Mouse (Mus musculus) G1E-ER4 (cell line): ENCODE data around the gene Mef2d. TPM values are rescaled to one million over a fixed set of nuclear protein-coding genes. Genes with fewer than 3 reads are reported as not detected.

Experiments
- GATA1 ChIP-seq: IDR thresholded peaks from one replicate; pipeline ENCODE4 v1.8.0; 2012; ENCODE audit warnings: low read length, inconsistent platforms
- polyA plus RNA-seq: library from polyadenylated mRNA; stranded (reverse); fragments of >175 nt; gene quantifications from 2 replicates; pipeline ENCODE4 v1.2.3, GENCODE M21; 2012

The Mef2d gene
- polyA plus RNA-seq, 1 experiment, result 168 TPM

DNA sequence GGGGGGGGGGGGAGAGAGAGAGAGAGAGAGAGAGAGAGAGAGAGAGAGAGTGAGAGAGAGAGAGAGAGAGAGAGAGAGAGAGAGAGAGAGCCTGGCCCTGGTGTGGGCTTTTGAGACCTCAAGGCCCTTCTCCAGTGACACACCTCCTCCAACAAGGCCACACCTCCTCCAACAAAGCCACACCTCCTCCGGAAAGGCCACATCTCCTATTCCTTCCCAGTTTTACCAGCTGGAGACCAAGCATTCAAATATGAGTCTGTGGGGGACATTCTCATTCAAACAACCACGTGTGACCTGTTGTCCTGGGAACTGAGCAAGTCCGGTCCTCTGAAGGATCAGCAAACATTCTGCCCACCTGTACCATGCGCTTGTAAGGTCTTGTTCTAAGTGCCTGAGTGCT lies 13.2 kb upstream of the Mef2d start:
- no peak for TF ChIP-seq GATA1

DNA sequence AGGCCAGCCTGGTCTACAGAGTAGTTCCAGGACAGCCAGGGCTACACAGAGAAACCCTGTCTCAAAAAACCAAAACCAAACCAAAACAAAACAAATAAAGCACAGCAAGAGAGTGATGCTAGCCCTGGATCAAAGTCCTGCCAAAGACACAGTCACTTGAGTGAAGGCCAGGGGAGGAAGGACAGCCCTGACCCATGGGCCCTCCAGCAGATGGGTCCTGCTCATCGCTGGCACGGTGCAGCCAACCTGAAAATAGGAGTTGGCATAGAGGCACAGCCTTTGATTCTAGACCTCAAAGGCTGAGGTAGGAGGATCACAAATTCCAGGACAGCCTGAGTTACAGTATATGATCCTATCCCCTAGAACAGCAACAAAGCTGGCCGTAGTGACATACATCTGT lies 11.1 kb upstream of the Mef2d start:
- no peak for TF ChIP-seq GATA1

DNA sequence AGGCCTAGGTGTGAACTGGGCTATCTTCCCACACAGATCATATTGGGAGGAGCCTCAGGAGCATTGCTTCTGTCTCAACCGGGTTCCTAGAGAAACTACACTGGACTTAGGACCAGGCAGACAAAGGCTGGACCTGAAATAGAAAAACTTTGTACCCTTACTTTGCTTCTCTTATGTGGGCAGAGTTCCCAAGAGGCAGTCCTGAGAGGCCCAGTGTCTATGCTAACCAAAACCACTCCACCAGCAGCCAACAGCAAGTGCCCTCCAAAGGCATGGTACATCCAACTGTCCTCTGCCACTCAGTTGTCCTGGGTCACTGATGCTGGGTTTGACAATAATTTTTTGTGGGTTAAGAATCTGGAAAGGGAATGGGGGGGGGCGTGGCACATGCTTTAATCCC lies 9.7 kb upstream of the Mef2d start:
- TF ChIP-seq GATA1, result no peak

DNA sequence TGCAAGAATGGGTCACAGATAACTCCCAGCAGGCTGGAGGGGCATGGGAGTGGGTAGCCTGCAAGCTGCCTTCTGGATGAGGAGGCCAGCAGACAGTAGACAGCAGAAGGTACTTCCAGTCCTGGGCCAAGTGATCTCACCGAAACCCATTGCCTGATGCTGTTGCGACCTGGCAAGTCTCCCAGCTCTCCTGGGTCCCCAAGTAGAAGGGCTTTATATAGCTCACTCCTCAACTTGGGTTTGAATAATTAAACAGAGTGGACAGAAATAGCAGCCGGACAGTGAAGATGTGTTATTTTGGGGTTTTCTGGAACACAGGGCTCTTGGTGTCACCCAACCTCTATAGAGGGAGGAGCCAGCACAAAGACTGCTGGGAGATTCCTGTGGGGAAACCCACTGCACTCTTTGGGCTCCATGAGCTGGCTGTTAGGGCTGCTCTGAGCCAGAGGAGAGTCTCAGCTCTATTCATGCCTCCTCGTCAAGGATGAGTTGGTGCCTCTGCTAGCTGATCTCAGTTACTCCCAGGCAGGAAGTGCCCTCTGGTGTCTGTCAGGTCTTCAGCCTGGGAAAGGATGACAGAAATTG lies 8.9 kb upstream of the Mef2d start:
- TF ChIP-seq GATA1, result no peak

DNA sequence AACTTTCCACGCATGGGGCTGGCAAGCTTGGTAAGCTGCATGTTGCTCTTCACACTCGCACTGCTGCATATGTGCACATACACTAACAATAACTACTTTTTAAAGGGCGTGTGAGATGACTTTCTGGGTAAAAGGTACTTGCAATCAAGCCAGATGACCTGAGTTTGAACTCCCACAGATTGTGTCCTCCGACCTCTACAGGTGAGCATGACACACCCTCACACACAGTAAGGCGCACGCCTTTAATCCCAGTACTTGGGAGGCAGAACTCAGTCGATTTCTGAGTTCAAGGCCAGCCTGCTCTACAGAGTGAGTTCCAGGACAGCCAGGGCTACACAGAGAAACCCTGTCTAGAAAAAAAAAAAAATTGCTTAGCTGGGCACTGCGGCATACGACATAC lies 5.8 kb upstream of the Mef2d start:
- TF ChIP-seq GATA1, result no peak

DNA sequence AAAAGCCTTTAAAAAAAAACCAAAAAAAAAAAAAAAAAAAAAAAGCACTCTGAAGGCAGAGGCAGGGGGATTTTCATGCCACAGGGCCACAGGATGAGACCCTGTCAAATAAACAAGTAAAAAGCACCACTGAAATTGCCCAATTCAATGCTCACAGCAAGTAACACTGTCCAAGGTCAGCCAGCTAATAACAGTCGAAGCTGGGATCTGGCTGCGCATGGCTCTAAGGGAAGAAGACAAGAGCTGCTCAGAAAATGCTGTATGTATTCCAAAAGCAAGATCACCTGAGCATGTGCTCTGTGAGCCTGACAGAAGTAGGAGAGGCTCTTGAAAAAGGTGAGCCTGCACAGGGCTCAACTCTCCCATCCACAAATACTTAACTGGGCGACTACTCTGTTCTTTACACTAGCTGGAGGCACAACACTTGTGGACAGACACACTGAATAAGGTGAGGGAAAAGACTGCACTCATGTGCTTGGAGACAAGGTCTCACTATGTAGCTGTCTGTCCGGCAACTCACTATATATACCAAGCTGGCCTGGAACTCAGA lies 5.2 kb upstream of the Mef2d start:
- no peak for TF ChIP-seq GATA1

DNA sequence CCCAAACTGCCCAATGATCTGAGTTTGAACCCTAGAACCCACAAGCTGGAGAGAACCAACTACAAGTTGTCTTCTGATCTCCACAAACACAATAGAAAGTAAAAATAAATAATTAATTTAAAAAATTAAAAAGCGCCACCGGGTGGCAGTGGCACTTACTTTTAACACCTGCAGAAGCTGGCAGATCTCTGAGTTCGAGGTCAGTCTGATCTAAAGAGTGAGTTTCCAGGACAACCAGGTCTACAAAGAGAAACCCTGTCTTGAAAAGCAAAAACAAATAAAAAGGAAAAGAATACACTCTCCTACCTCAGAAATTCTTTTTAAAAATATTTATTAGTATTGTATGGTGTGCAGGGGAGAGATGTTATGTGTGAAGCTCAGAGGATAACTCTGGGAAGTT lies 4.4 kb upstream of the Mef2d start:
- TF ChIP-seq GATA1, result no peak

DNA sequence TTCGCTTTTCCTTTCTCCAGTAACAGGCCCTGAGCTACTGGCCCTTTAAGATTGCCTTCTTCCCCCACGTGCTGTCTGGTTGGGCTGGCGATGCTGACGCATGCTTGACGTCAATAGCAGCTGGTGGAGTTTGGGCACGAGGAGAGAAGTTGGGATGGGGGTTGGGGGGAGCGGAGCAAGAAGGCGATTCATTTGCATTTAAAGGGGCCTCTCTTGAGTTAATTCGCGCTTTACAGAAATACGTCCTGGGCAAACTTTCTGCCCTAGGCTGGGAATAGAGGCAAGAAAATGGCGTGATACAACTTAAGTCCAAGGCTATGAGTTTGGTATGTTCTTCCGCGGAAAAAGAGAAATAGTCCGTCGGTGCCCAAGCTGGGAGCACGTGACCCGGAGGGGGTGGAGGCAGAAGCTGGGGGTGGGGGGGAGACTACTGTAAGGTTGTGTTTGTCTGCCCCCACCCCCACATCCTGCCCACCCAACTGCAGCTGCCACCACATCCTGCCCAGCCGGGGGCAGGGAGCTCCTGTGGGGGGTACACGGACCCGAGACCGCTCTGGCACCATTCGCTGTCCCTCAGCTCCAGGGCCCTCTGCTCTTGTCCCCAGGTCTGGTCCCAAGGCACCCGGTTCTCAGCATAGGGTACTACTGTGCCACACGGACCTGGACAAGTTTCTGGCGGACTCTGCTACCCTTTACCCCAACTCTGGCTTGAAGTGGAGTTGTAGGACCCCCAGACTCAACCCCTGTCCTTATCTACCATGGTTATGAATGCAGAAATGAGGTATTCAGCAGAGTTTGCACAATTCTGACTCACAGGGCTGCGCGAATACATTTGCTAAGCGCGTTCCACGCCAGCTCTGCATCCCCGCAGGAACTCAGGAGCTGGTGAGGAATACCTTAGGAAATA lies 3.6 kb upstream of the Mef2d start:
- TF ChIP-seq GATA1, result no peak

DNA sequence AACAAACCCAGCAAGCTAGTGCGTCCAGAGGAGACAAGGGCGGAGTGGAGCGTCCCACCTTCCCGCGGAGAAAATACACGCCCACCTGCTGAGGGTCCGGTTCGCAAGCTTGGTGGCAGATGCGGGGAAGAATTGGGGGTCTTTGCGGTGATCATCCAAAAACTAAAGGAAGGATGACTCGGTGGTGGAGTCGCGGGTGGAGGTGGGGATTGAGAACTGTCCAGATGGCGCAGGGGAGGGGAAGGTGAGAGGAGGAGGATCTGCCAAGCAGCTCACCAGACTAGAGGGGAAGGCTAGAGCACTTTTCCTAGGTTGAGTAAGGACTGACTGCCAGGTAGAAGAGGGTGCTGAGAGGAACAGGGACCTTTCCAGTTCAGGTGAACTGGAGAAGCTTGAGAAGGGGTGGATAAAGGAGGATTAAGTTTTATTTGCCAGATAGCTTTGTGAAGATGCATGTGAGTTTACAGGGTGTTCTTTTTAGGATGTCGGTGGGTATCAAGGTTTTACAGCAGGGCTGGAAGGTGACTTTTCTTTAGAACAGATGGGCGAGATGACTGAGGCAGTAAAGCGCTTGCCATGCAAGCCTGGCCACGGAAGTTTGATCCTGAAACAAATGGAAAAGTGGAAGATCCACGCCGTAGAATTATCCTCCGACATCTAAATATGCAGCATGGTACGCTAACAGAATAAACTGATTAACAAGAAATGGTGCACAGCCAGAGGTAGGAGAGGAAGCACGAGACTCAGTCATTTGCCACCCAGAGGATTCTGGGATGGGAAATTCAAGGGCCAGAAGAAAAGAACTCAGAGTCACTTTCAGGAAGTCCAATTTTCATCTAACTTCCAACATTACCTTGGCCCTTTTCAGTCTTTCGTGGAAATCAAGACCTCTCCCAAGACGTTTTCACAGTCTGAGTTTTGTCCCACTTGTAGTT lies 2.7 kb upstream of the Mef2d start:
- no peak for TF ChIP-seq GATA1

DNA sequence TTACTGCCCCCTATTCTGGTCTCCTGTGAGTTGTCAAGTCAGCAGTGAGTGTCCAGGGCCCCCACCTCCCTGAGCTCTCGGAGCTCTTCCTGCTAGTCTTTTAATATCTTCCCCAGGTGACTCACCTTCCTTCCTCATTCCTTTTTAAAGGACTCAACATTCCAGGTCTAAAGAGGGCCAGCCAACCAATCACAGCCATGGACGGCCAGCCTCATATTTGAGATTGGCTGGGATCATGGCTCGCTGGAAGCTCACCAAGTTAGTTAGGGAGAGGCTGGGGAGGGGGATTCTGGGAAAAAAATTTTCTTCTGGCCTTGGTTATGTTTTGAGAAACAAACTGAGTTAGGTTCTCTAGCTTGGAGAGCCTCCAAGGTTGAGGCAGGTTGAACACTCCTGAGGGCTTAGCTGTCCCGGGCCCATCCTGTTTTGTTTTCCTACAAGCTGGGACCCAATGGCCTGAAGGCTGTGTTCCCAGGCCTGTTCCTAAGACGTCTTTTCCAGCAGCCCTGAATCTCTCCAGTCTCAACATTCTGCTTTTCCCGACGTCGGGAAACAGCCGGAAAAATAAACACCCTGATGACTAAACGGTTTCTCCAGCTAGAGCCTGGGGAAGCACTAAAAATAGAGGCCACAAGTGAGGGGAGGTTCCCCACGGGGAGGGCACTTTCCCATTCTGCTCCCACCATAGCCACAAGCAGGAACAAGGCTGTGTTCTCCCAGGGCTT lies 1.8 kb upstream of the Mef2d start:
- no peak for TF ChIP-seq GATA1

DNA sequence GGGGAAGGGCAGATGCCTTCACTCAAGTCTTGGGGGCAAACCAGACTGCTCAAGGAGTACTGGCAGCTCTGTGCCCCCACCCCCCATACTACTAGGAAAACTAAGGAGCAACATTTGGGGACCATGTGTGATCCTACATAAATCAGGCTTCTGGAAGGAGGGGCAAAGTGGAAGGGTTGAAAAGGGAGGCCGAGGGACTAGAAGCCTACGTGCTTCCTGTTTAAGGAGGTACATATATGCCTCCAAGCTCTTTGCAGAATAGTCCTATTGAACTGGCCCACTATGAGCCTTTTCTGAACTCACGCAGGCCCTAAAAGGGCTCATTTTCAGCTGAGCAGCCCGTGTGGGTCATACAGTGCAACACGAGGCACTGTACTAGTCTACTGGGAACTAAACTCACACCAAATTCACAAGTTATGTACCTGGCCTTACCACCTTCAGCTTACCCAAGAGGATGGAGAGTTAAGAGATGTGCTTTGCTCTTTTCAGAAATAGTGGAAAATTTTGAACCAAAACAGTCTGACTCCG lies 1.2 kb upstream of the Mef2d start:
- TF ChIP-seq GATA1, result no peak

DNA sequence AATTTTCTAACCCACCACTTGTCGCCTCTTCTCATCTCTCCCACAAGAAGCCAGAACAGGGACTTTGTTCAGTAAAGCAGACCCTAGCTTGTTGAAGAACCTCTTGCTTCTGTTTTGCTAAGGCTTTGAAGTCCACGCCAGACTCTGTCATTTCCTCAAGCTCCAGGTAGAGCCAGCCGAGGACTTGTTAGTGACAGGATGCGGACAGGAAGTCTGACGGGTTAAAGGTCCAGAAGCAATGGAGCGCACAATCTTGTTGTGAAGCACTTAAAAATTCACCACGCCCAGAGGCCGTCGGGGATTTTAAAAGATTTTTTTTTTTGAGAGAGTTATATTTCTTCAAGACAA lies 759 bp upstream of the Mef2d start:
- TF ChIP-seq GATA1, result no peak

DNA sequence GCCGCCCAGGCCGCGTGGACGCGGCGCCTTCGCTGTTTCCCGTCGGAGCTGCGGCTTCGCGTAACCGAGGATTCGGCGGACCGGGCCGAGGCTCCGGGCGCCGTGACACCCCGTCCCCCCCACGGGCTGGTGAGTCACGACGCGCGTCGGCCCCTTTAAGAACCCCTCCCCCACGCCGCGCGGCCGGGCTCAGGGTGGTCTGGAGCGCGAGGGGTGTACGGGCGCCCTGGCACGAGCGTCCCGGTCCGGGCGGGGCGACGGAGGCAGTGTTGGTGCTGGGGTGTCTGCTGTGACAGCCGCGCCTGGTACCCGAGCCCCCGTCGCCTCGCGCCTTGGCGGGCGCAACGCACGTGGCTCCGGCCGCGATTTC lies 359 bp downstream of the Mef2d start:
- TF ChIP-seq GATA1, result no peak

DNA sequence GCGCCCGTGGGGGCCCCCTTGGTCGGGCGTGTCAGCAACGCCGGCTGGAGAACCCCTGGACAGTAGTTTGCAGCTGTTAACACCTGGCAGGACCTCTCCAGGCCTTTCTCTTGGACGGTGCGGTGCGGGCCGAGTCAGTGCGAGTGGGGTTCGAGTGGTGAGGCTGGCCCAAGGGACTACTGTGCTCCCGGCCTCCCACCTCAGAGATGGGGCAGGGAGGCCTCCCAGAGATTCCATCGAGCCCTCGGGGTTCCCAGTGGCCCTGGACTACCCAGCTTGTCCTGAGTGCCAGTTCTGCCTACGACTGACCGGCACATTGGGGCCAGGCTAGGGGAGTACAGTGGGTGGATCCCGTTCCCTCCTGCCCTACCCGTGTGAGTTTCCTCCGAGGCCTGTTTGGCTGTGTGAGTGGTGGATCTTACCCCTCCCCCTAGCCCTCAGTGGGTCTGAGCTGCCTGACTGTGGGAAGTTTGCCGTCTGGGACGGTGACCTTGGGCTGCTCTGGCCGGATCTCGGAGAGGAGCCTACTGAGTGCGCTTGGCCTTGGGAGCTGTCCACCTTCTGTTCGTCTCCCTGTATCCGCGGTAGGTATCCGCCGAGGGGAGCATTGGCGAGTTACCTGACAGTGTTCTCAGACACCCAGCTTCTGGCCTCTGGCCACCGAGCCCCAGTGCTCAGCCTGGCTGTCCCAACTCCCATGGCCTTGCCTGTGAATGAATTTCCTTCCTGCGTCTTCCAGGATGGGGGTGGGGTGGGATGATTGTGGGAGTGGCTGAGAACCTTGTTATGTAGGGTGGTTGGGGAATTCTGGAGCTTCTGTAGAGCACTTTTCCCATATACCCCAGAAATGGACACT lies 972 bp downstream of the Mef2d start:
- no peak for TF ChIP-seq GATA1

DNA sequence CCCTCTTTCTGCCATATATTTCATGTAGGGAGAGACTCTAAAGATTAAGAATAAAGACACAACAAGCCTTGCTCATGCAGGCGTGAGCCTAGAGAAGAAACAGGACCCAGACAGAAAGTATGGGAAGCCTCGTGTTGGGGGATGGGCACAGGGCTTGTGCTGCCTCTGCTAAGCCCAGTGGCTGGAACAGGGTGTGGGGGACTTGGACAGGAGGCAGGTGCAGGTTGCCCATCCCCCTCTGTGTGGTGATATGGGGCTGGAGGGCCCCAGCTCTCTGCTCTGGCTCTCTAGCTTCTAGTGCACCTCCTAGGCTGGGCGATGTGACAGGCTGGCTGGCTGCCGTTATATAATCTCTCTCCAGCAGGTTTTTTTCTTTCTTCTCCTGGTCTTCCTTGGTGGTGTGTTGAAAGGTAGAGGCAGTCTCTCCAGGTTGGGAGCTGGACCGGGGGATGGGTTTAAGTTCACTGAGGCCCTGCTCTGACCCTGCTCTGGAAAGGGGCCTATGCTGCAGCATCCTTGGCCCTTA lies 1.9 kb downstream of the Mef2d start:
- no peak for TF ChIP-seq GATA1
